ENCODE assay signal across 8 mouse cellular contexts in genomic region chr13:51594656-51595311, GRCm38 (mm10). TPM values are rescaled to one million over a fixed set of nuclear protein-coding genes. Genes with fewer than 3 reads are reported as not detected.
DNase-seq lines count a peak whose midpoint lies in the region; ATAC-seq lines count a peak whose summit lies in the region.

No protein-coding gene starts in this region.

- no peak overlapping the region for H3K9ac ChIP-seq in liver, embryonic 11.5 days (ENCODE audit: low read depth, low read length)
- H3K9ac ChIP-seq in hindbrain, embryonic 13.5 days: peak overlapping the region; percentile 51
- peak overlapping the region; percentile 50 for H3K9ac ChIP-seq in limb, embryonic 13.5 days

- H3K27me3 ChIP-seq in liver, embryonic 11.5 days (replicated peaks; ENCODE audit: control insufficient read depth, insufficient read depth, low read length): peaks cover 20% of the 10 kb centered on the region
- H3K27me3 ChIP-seq in hindbrain, embryonic 13.5 days: peaks cover 17% of the 10 kb centered on the region
- H3K27me3 ChIP-seq in limb, embryonic 13.5 days: peaks cover 25% of the 10 kb centered on the region

- no peaks in the 10 kb centered on the region for H3K36me3 ChIP-seq in liver, embryonic 11.5 days (ENCODE audit: control insufficient read depth, insufficient read depth, low read length)
- no peaks in the 10 kb centered on the region for H3K36me3 ChIP-seq in hindbrain, embryonic 13.5 days
- no peaks in the 10 kb centered on the region for H3K36me3 ChIP-seq in limb, embryonic 13.5 days

- H3K27ac ChIP-seq in liver, embryonic 11.5 days (ENCODE audit: low read depth, low read length): no peak overlapping the region
- H3K27ac ChIP-seq in hindbrain, embryonic 13.5 days: no peak overlapping the region
- no peak overlapping the region for H3K27ac ChIP-seq in limb, embryonic 13.5 days

- no peak for DNase-seq in liver, embryonic 11.5 days (ENCODE audit: low spot score)
- no peak for DNase-seq in liver
- DNase-seq in embryo, embryonic 10.5 days (ENCODE audit: low spot score): peak; percentile 65
- DNase-seq in right cerebral cortex, postnatal 10 days (ENCODE audit: low spot score in 2 of 2): peak; percentile 69 to 75
- DNase-seq in urinary bladder, postnatal 36 days (ENCODE audit: low spot score in 2 of 2): no peak

- 3% methylated on average over 36 of the region's 36 CpGs for WGBS in liver, embryonic 11.5 days
- under 1% methylated on average over 36 of the region's 36 CpGs for WGBS in hindbrain, embryonic 13.5 days
- under 1% methylated on average over 36 of the region's 36 CpGs for WGBS in limb, embryonic 13.5 days

- H3K4me2 ChIP-seq in liver, embryonic 11.5 days: peak overlapping the region; percentile 67
- H3K4me2 ChIP-seq in hindbrain, embryonic 13.5 days: peak overlapping the region; percentile 73
- peak overlapping the region; percentile 88 for H3K4me2 ChIP-seq in limb, embryonic 13.5 days (replicated peaks)

- H3K4me1 ChIP-seq in liver, embryonic 11.5 days (replicated peaks; ENCODE audit: control insufficient read depth, insufficient read depth, low read length): no peaks in the 10 kb centered on the region
- H3K4me1 ChIP-seq in hindbrain, embryonic 13.5 days (replicated peaks): peaks cover 13% of the 10 kb centered on the region
- H3K4me1 ChIP-seq in limb, embryonic 13.5 days: peaks cover 11% of the 10 kb centered on the region

- peak overlapping the region; percentile 38 for H3K4me3 ChIP-seq in liver, embryonic 11.5 days (ENCODE audit: low read depth, low read length)
- H3K4me3 ChIP-seq in hindbrain, embryonic 13.5 days: peak overlapping the region; percentile 45
- peak overlapping the region; percentile 49 for H3K4me3 ChIP-seq in limb, embryonic 13.5 days

- no peak for ATAC-seq in liver, embryonic 11.5 days (replicated peaks; ENCODE audit: low FRiP score)
- ATAC-seq in hindbrain, embryonic 13.5 days (ENCODE audit: low FRiP score): peak; percentile 69
- ATAC-seq in limb, embryonic 13.5 days (ENCODE audit: low FRiP score, low read depth): no peak; the same call in 1 of the 2 replicates
- no peak for ATAC-seq in activated CD4-positive, CD25-positive, alpha-beta regulatory T cell, adult 4 months

- H3K9me3 ChIP-seq in liver, embryonic 11.5 days (ENCODE audit: control insufficient read depth, low read length): no peaks in the 10 kb centered on the region
- no peaks in the 10 kb centered on the region for H3K9me3 ChIP-seq in hindbrain, embryonic 13.5 days
- no peaks in the 10 kb centered on the region for H3K9me3 ChIP-seq in limb, embryonic 13.5 days

RNA-seq across cellular contexts. Expression of gene Shc3, which starts 25.6 kb away (rescaled TPM):
- polyA plus RNA-seq in liver, embryonic 11.5 days (2014; fragmentation: Nextera tagmentation; extraction: Ambion mirVana): not detected in 2 replicates
- polyA plus RNA-seq in hindbrain, embryonic 13.5 days (2015; fragmentation: Nextera tagmentation; extraction: Ambion mirVana): 4.1 and 4.2 TPM in 2 replicates
- 0.69 and 0.73 TPM in 2 replicates for polyA plus RNA-seq in limb, embryonic 13.5 days (2015; fragmentation: Nextera tagmentation; extraction: Ambion mirVana)
- polyA plus RNA-seq in activated CD4-positive, CD25-positive, alpha-beta regulatory T cell, adult 4 months (2017; shearing (Covaris generic)): not detected

RNA-seq across cellular contexts. Expression of gene Cks2, which starts 50.2 kb away (rescaled TPM):
- 587 and 614 TPM in 2 replicates for polyA plus RNA-seq in liver, embryonic 11.5 days (2014; fragmentation: Nextera tagmentation; extraction: Ambion mirVana)
- 76.0 and 78.7 TPM in 2 replicates for polyA plus RNA-seq in hindbrain, embryonic 13.5 days (2015; fragmentation: Nextera tagmentation; extraction: Ambion mirVana)
- polyA plus RNA-seq in limb, embryonic 13.5 days (2015; fragmentation: Nextera tagmentation; extraction: Ambion mirVana): 299 and 324 TPM in 2 replicates
- 10 to 100 TPM; 77.3 to 94.3 TPM for polyA plus RNA-seq in activated CD4-positive, CD25-positive, alpha-beta regulatory T cell, adult 4 months (2017; shearing (Covaris generic))

RNA-seq across cellular contexts. Expression of gene Secisbp2, which starts 56.7 kb away (rescaled TPM):
- 28.3 and 36.1 TPM in 2 replicates for polyA plus RNA-seq in liver, embryonic 11.5 days (2014; fragmentation: Nextera tagmentation; extraction: Ambion mirVana)
- polyA plus RNA-seq in hindbrain, embryonic 13.5 days (2015; fragmentation: Nextera tagmentation; extraction: Ambion mirVana): 31.9 and 33.1 TPM in 2 replicates
- polyA plus RNA-seq in limb, embryonic 13.5 days (2015; fragmentation: Nextera tagmentation; extraction: Ambion mirVana): 31.6 and 33.4 TPM in 2 replicates
- polyA plus RNA-seq in activated CD4-positive, CD25-positive, alpha-beta regulatory T cell, adult 4 months (2017; shearing (Covaris generic)): 10 to 100 TPM; 33.4 to 38.9 TPM

Comparison
In these comparisons a context has a peak if more than half of its experiments do, and no peak if none do; other contexts are left out.
1. DNase-seq: peak in embryo, embryonic 10.5 days (single experiment) and right cerebral cortex, postnatal 10 days (2 of 2); none in liver, embryonic 11.5 days (single experiment), liver (single experiment) and urinary bladder, postnatal 36 days (0 of 2).
2. Peak in every context shown above with its lines, with median percentiles within 50 percentile points of each other: H3K4me2 ChIP-seq and H3K4me3 ChIP-seq.